Mouse (Mus musculus): ENCODE data around the gene Actl11. TPM values are rescaled to one million over a fixed set of nuclear protein-coding genes. Genes with fewer than 3 reads are reported as not detected.

The Actl11 gene
- total RNA-seq, 2 experiments from 2014 or later = not detected

- ATAC-seq (replicated peaks; ENCODE audit: low FRiP score, poor library complexity, severe bottlenecking) = no peak
These were observed 31.6 kb downstream of the Actl11 start for GRCm38 (mm10) chr9:107959896-107960295.

- no peak for ATAC-seq (replicated peaks; ENCODE audit: low FRiP score, poor library complexity, severe bottlenecking)
These were observed 32.7 kb downstream of the Actl11 start for GRCm38 (mm10) chr9:107960928-107961327.

- ATAC-seq (replicated peaks; ENCODE audit: low FRiP score, poor library complexity, severe bottlenecking) = no peak
These were observed 33.1 kb downstream of the Actl11 start for GRCm38 (mm10) chr9:107961351-107961762.

- ATAC-seq (replicated peaks; ENCODE audit: low FRiP score, poor library complexity, severe bottlenecking) = no peak
These were observed 33.6 kb downstream of the Actl11 start for GRCm38 (mm10) chr9:107961881-107962280.

- ATAC-seq (replicated peaks; ENCODE audit: low FRiP score, poor library complexity, severe bottlenecking) = no peak
These were observed 34.6 kb downstream of the Actl11 start for GRCm38 (mm10) chr9:107962916-107963315.

- peak; percentile 81 for ATAC-seq (replicated peaks; ENCODE audit: low FRiP score, poor library complexity, severe bottlenecking)
These were observed 35.4 kb downstream of the Actl11 start for GRCm38 (mm10) chr9:107963700-107964099.

GRCm38 (mm10) chr9:107964681-107965080 is 36.4 kb downstream of the Actl11 start:
- no peak for ATAC-seq (replicated peaks; ENCODE audit: low FRiP score, poor library complexity, severe bottlenecking)

GRCm38 (mm10) chr9:107966676-107967075 is 38.4 kb downstream of the Actl11 start:
- no peak for ATAC-seq (replicated peaks; ENCODE audit: low FRiP score, poor library complexity, severe bottlenecking)

- no peak for ATAC-seq (replicated peaks; ENCODE audit: low FRiP score, poor library complexity, severe bottlenecking)
These were observed 39.2 kb downstream of the Actl11 start for GRCm38 (mm10) chr9:107967437-107967836.

GRCm38 (mm10) chr9:107968531-107968930 is 40.3 kb downstream of the Actl11 start:
- ATAC-seq (replicated peaks; ENCODE audit: low FRiP score, poor library complexity, severe bottlenecking) = no peak

GRCm38 (mm10) chr9:107970311-107970710 is 42.0 kb downstream of the Actl11 start:
- no peak for ATAC-seq (replicated peaks; ENCODE audit: low FRiP score, poor library complexity, severe bottlenecking)

GRCm38 (mm10) chr9:107971690-107972541 is 43.6 kb downstream of the Actl11 start:
- ATAC-seq (replicated peaks; ENCODE audit: low FRiP score, poor library complexity, severe bottlenecking) = peak; percentile 74

- peak; percentile 64 for ATAC-seq (replicated peaks; ENCODE audit: low FRiP score, poor library complexity, severe bottlenecking)
These were observed 46.4 kb downstream of the Actl11 start for GRCm38 (mm10) chr9:107974491-107975171.

- peak; percentile 65 for ATAC-seq (replicated peaks; ENCODE audit: low FRiP score, poor library complexity, severe bottlenecking)
These were observed 47.4 kb downstream of the Actl11 start, which contains the start of gene Uba7 for GRCm38 (mm10) chr9:107975399-107976386. Gene Uba7, plus strand, starts transcription at chr9:107975505.

- no peak for ATAC-seq (replicated peaks; ENCODE audit: low FRiP score, poor library complexity, severe bottlenecking)
These were observed 50.5 kb downstream of the Actl11 start for GRCm38 (mm10) chr9:107978815-107979214.

Other genes with a start within 250 kb of the Actl11 start
- not detected in 2 replicates for gene Gnat1, start 248.8 kb upstream of the Actl11 start, total RNA-seq (2015; ENCODE audit: low replicate concordance)
- 1.9 TPM in 1 of 2 replicates, not detected in the other for gene Gnat1, start 248.8 kb upstream of the Actl11 start, total RNA-seq (2017; ENCODE audit: low replicate concordance)
- gene Sema3f, start 218.0 kb upstream of the Actl11 start, total RNA-seq (2015; ENCODE audit: low replicate concordance) = not detected in 2 replicates
- gene Sema3f, start 218.0 kb upstream of the Actl11 start, total RNA-seq (2017; ENCODE audit: low replicate concordance) = not detected in 2 replicates
- 269 and 283 TPM in 2 replicates for gene Rbm5, start 157.5 kb upstream of the Actl11 start, total RNA-seq (2015; ENCODE audit: low replicate concordance)
- gene Rbm5, start 157.5 kb upstream of the Actl11 start, total RNA-seq (2017; ENCODE audit: low replicate concordance) = 374 and 383 TPM in 2 replicates
- gene Rbm6, start 55.2 kb upstream of the Actl11 start, total RNA-seq (2015; ENCODE audit: low replicate concordance) = 176 and 204 TPM in 2 replicates
- 216 and 260 TPM in 2 replicates for gene Rbm6, start 55.2 kb upstream of the Actl11 start, total RNA-seq (2017; ENCODE audit: low replicate concordance)
- not detected in 2 replicates for gene Mon1a, start 40.3 kb upstream of the Actl11 start, total RNA-seq (2015; ENCODE audit: low replicate concordance)
- gene Mon1a, start 40.3 kb upstream of the Actl11 start, total RNA-seq (2017; ENCODE audit: low replicate concordance) = 0.64 and 3.3 TPM in 2 replicates
- not detected in 2 replicates for gene Mst1r, start 21.6 kb upstream of the Actl11 start, total RNA-seq (2015; ENCODE audit: low replicate concordance)
- gene Mst1r, start 21.6 kb upstream of the Actl11 start, total RNA-seq (2017; ENCODE audit: low replicate concordance) = not detected in 2 replicates
- not detected in 2 replicates for gene Camkv, start 7.2 kb downstream of the Actl11 start, total RNA-seq (2015; ENCODE audit: low replicate concordance)
- 0.13 TPM in 1 of 2 replicates, not detected in the other for gene Camkv, start 7.2 kb downstream of the Actl11 start, total RNA-seq (2017; ENCODE audit: low replicate concordance)
- gene Traip, start 21.7 kb downstream of the Actl11 start, total RNA-seq (2015; ENCODE audit: low replicate concordance) = 12.6 and 19.3 TPM in 2 replicates
- 50.4 and 51.5 TPM in 2 replicates for gene Traip, start 21.7 kb downstream of the Actl11 start, total RNA-seq (2017; ENCODE audit: low replicate concordance)
- gene Uba7, start 47.0 kb downstream of the Actl11 start, total RNA-seq (2015; ENCODE audit: low replicate concordance) = 365 and 400 TPM in 2 replicates
- gene Uba7, start 47.0 kb downstream of the Actl11 start, total RNA-seq (2017; ENCODE audit: low replicate concordance) = 262 and 332 TPM in 2 replicates
- gene Gm20661, start 54.6 kb downstream of the Actl11 start, total RNA-seq (2015; ENCODE audit: low replicate concordance) = 1.1 TPM in 1 of 2 replicates, not detected in the other
- gene Gm20661, start 54.6 kb downstream of the Actl11 start, total RNA-seq (2017; ENCODE audit: low replicate concordance) = 0.64 and 4.2 TPM in 2 replicates
- gene Inka1, start 57.4 kb downstream of the Actl11 start, total RNA-seq (2015; ENCODE audit: low replicate concordance) = 26.0 and 44.3 TPM in 2 replicates
- 34.4 and 43.8 TPM in 2 replicates for gene Inka1, start 57.4 kb downstream of the Actl11 start, total RNA-seq (2017; ENCODE audit: low replicate concordance)
- gene Cdhr4, start 64.0 kb downstream of the Actl11 start, total RNA-seq (2015; ENCODE audit: low replicate concordance) = 14.8 TPM in 1 of 2 replicates, not detected in the other
- gene Cdhr4, start 64.0 kb downstream of the Actl11 start, total RNA-seq (2017; ENCODE audit: low replicate concordance) = 13.3 TPM in 1 of 2 replicates, not detected in the other
- not detected in 2 replicates for gene Gm20662, start 67.9 kb downstream of the Actl11 start, total RNA-seq (2015; ENCODE audit: low replicate concordance)
- gene Gm20662, start 67.9 kb downstream of the Actl11 start, total RNA-seq (2017; ENCODE audit: low replicate concordance) = not detected in 2 replicates
- gene Ip6k1, start 74.0 kb downstream of the Actl11 start, total RNA-seq (2015; ENCODE audit: low replicate concordance) = 46.5 and 62.5 TPM in 2 replicates
- 71.1 and 159 TPM in 2 replicates for gene Ip6k1, start 74.0 kb downstream of the Actl11 start, total RNA-seq (2017; ENCODE audit: low replicate concordance)
- gene Gmppb, start 120.8 kb downstream of the Actl11 start, total RNA-seq (2015; ENCODE audit: low replicate concordance) = 5.8 and 5.9 TPM in 2 replicates
- gene Gmppb, start 120.8 kb downstream of the Actl11 start, total RNA-seq (2017; ENCODE audit: low replicate concordance) = 6.4 and 13.9 TPM in 2 replicates
- 2.2 TPM in 1 of 2 replicates, not detected in the other for gene Amigo3, start 124.7 kb downstream of the Actl11 start, total RNA-seq (2015; ENCODE audit: low replicate concordance)
- gene Amigo3, start 124.7 kb downstream of the Actl11 start, total RNA-seq (2017; ENCODE audit: low replicate concordance) = 1.1 and 3.6 TPM in 2 replicates
- 22.0 and 63.3 TPM in 2 replicates for gene Mst1, start 152.0 kb downstream of the Actl11 start, total RNA-seq (2015; ENCODE audit: low replicate concordance)
- gene Mst1, start 152.0 kb downstream of the Actl11 start, total RNA-seq (2017; ENCODE audit: low replicate concordance) = 7.7 and 14.1 TPM in 2 replicates
- gene Rnf123, start 154.9 kb downstream of the Actl11 start, total RNA-seq (2015; ENCODE audit: low replicate concordance) = 1,337 and 1,464 TPM in 2 replicates
- 890 and 970 TPM in 2 replicates for gene Rnf123, start 154.9 kb downstream of the Actl11 start, total RNA-seq (2017; ENCODE audit: low replicate concordance)
- 265 and 389 TPM in 2 replicates for gene Apeh, start 166.1 kb downstream of the Actl11 start, total RNA-seq (2015; ENCODE audit: low replicate concordance)
- gene Apeh, start 166.1 kb downstream of the Actl11 start, total RNA-seq (2017; ENCODE audit: low replicate concordance) = 454 and 497 TPM in 2 replicates